Mouse (Mus musculus) adrenal gland, adult 2 months (tissue): ENCODE measurements at regions not wholly inside any gene's neighbourhood (a gene's known extent, or its start where the extent isn't known, plus 50 kb on each side); places are given as distances from the start of the nearest gene placed in this dataset.

Experiments
- DNase-seq: peaks from one replicate; pipeline ENCODE4 v3.0.0; 2021

- peak; percentile 59 for DNase-seq
Measured at GRCm38 (mm10) chr12:22623205-22623604, 1156.9 kb downstream of the Gm10330 start.
